Mouse (Mus musculus): ENCODE measurements around the gene Lhfpl3.

DNA sequence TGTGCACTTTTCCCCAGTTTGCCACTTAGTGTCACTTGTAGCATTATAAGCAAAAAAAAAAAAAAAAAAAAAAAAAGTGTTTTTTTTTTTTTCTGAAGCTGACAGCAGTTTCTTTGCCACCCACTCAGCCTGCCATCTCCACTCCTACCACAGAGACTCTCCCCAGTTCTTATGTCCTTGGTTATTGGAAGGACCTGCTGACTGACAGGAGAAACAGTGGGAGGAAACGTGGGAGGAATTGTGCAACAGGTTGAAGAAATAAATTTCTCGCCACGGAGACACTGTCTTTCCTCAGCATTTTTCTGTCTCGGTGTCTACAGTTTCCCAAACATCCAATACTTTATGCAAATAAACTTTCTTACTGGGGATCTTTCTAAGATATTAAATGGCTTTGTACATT lies 67.6 kb downstream of the Lhfpl3 start:
- no peak for TF ChIP-seq CTCF (IDR thresholded peaks at IDR 0.05; ENCODE audit: low read depth)
- TF ChIP-seq EP300 (IDR thresholded peaks at IDR 0.05; ENCODE audit: low read depth): no peak
